In the genomic region with DNA sequence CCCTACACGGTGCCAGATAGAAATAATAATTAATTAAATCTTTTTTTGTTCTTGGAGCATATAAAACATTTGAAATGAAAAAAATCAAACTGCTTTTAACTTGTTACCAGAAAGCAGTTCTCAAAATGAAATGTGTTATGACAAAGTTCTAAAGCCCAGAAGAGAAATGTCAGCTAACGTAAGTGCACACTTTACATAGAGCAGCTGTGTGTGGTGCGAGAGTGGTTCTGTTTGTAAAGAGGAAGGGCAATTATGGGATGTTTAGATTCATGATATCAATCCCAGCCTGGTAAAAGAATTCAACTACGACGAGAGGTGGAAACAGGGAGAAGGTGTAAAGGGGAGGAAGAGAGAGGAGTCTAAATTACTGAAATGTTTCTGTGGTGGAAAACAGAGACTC, we compare ENCODE assay signal across 24 mouse cellular contexts.
DNase-seq lines count a peak whose midpoint lies in the region; ATAC-seq and TF ChIP-seq lines count a peak whose summit lies in the region.
"Had no signal": no experiment of that assay in that cellular context is flagged by ENCODE, and none has a peak within 500 bp of the region (broad histone marks: within the 10 kb centered on the region; RNA-seq: fewer than 3 reads in every experiment).

No protein-coding gene starts in this region.

- no peak overlapping the region for H3K4me3 ChIP-seq in intestine, embryonic 15.5 days (replicated peaks)
- no peak overlapping the region for H3K4me3 ChIP-seq in intestine, postnatal 0 days (ENCODE audit: low read depth, low read length)
- no peak overlapping the region for H3K4me3 ChIP-seq in lung, embryonic 15.5 days
- no peak overlapping the region for H3K4me3 ChIP-seq in stomach, embryonic 14.5 days (ENCODE audit: low read depth, low read length)
- no peak overlapping the region for H3K4me3 ChIP-seq in stomach, postnatal 0 days (ENCODE audit: low read depth, low read length)
- H3K4me3 ChIP-seq: forebrain, embryonic 10.5 days; forebrain, embryonic 13.5 days; heart, adult 2 months; heart, embryonic 10.5 days; heart, embryonic 13.5 days had no signal

- no peaks in the 10 kb centered on the region for H3K9me3 ChIP-seq in intestine, embryonic 15.5 days
- no peaks in the 10 kb centered on the region for H3K9me3 ChIP-seq in intestine, postnatal 0 days (ENCODE audit: control insufficient read depth)
- H3K9me3 ChIP-seq in lung, embryonic 15.5 days, result no peaks in the 10 kb centered on the region
- peaks cover 6% of the 10 kb centered on the region; the same call in 1 of the 2 replicates for H3K9me3 ChIP-seq in stomach, embryonic 14.5 days (ENCODE audit: control insufficient read depth, low read depth, low read length)
- no peaks in the 10 kb centered on the region for H3K9me3 ChIP-seq in stomach, postnatal 0 days (ENCODE audit: control insufficient read depth, low read length)
- H3K9me3 ChIP-seq: forebrain, embryonic 13.5 days; heart, embryonic 10.5 days; heart, embryonic 13.5 days had no signal

- no peaks in the 10 kb centered on the region; the same call in 1 of the 2 replicates for H3K4me1 ChIP-seq in intestine, embryonic 15.5 days (replicated peaks)
- no peaks in the 10 kb centered on the region for H3K4me1 ChIP-seq in intestine, postnatal 0 days (replicated peaks; ENCODE audit: control insufficient read depth, insufficient read depth, low read length)
- H3K4me1 ChIP-seq in lung, embryonic 15.5 days, result peaks cover 19% of the 10 kb centered on the region
- H3K4me1 ChIP-seq in stomach, embryonic 14.5 days (ENCODE audit: control insufficient read depth, insufficient read depth, low read length), result 0 out of 2 replicates have a peak, but pooled peaks cover 11% of the 10 kb centered on the region
- no peaks in the 10 kb centered on the region for H3K4me1 ChIP-seq in stomach, postnatal 0 days (replicated peaks; ENCODE audit: control insufficient read depth, insufficient read depth)
- H3K4me1 ChIP-seq: forebrain, embryonic 10.5 days; forebrain, embryonic 13.5 days had no signal

- H3K9ac ChIP-seq in intestine, embryonic 15.5 days, result no peak overlapping the region
- no peak overlapping the region for H3K9ac ChIP-seq in intestine, postnatal 0 days (ENCODE audit: low read depth, low read length)
- H3K9ac ChIP-seq in lung, embryonic 15.5 days, result no peak overlapping the region
- no peak overlapping the region for H3K9ac ChIP-seq in stomach, embryonic 14.5 days (replicated peaks; ENCODE audit: low read depth, low read length)
- no peak overlapping the region for H3K9ac ChIP-seq in stomach, postnatal 0 days (ENCODE audit: low read length)
- H3K9ac ChIP-seq: forebrain, embryonic 13.5 days; heart, embryonic 13.5 days; hindbrain, embryonic 14.5 days had no signal

- no peaks in the 10 kb centered on the region for H3K27me3 ChIP-seq in intestine, embryonic 15.5 days (replicated peaks)
- H3K27me3 ChIP-seq in intestine, postnatal 0 days (replicated peaks; ENCODE audit: control insufficient read depth, insufficient read depth, low read length), result no peaks in the 10 kb centered on the region
- no peaks in the 10 kb centered on the region for H3K27me3 ChIP-seq in lung, embryonic 15.5 days
- no peaks in the 10 kb centered on the region for H3K27me3 ChIP-seq in stomach, embryonic 14.5 days (ENCODE audit: control insufficient read depth, insufficient read depth, low read length)
- no peaks in the 10 kb centered on the region for H3K27me3 ChIP-seq in stomach, postnatal 0 days (ENCODE audit: control insufficient read depth, insufficient read depth, low read length)
- H3K27me3 ChIP-seq: forebrain, embryonic 13.5 days; heart, embryonic 13.5 days had no signal

- H3K4me2 ChIP-seq in intestine, embryonic 15.5 days (replicated peaks), result no peak overlapping the region
- H3K4me2 ChIP-seq in intestine, postnatal 0 days (replicated peaks; ENCODE audit: low read depth), result no peak overlapping the region
- no peak overlapping the region for H3K4me2 ChIP-seq in lung, embryonic 15.5 days
- no peak overlapping the region for H3K4me2 ChIP-seq in stomach, embryonic 14.5 days (replicated peaks; ENCODE audit: low read depth, low read length)
- H3K4me2 ChIP-seq in stomach, postnatal 0 days (replicated peaks; ENCODE audit: low read depth), result no peak overlapping the region
- H3K4me2 ChIP-seq: forebrain, embryonic 13.5 days; heart, embryonic 13.5 days; hindbrain, embryonic 14.5 days had no signal

- no peak for DNase-seq in lung, adult 18-20 months
- no peak for DNase-seq in stomach, postnatal 0 days (ENCODE audit: low spot score)
- DNase-seq: adrenal gland, adult 2 months; adrenal gland, postnatal 14 days; cerebellum, adult 11 months; cerebellum, adult 2 months; cerebellum, adult 9-11 months; cerebellum, postnatal 25 days; gastrocnemius, postnatal 10 days; gastrocnemius, postnatal 36 days; heart, adult 2 months; heart, postnatal 14 days; heart, postnatal 4 days had no signal

- peak; percentile 55; the same call in 1 of the 2 replicates for ATAC-seq in intestine, embryonic 15.5 days
- no peak for ATAC-seq in intestine, postnatal 0 days
- ATAC-seq in lung, embryonic 15.5 days (ENCODE audit: borderline replicate concordance, extremely low read depth, low FRiP score, low TSS enrichment), result peak; percentile 63; the same call in 1 of the 2 replicates
- no peak; the same call in 1 of the 2 replicates for ATAC-seq in stomach, embryonic 14.5 days (ENCODE audit: insufficient number of reproducible peaks, insufficient read depth, low FRiP score, low read depth)
- ATAC-seq in stomach, postnatal 0 days (ENCODE audit: low FRiP score, low TSS enrichment), result no peak
- ATAC-seq: CD4-positive, CD25-positive, alpha-beta regulatory T cell, adult 4 months; forebrain, embryonic 13.5 days; forebrain, embryonic 16.5 days had no signal

- no peak for TF ChIP-seq EP300 in stomach, postnatal 0 days (optimal IDR thresholded peaks at IDR 0.05)

- H3K27ac ChIP-seq in intestine, embryonic 15.5 days, result no peak overlapping the region
- no peak overlapping the region for H3K27ac ChIP-seq in intestine, postnatal 0 days (ENCODE audit: low read depth, low read length)
- H3K27ac ChIP-seq in lung, embryonic 15.5 days, result peak overlapping the region; percentile 87
- H3K27ac ChIP-seq in stomach, embryonic 14.5 days (ENCODE audit: low read length), result peak overlapping the region; percentile 66; the same call in 1 of the 2 replicates
- no peak overlapping the region for H3K27ac ChIP-seq in stomach, postnatal 0 days (replicated peaks)
- H3K27ac ChIP-seq: forebrain, embryonic 10.5 days; forebrain, embryonic 13.5 days; heart, adult 2 months; heart, embryonic 10.5 days; hindbrain, embryonic 14.5 days had no signal

- no peak for TF ChIP-seq CTCF in intestine, postnatal 0 days (IDR thresholded peaks at IDR 0.05; ENCODE audit: low read depth)
- TF ChIP-seq CTCF in stomach, postnatal 0 days (IDR thresholded peaks at IDR 0.05; ENCODE audit: low read depth), result no peak

- WGBS in intestine, embryonic 15.5 days, result 35% methylated on average over 5 of the region's 5 CpGs
- 56% methylated on average over 5 of the region's 5 CpGs for WGBS in intestine, postnatal 0 days
- WGBS in lung, embryonic 15.5 days, result 14% methylated on average over 5 of the region's 5 CpGs
- WGBS in stomach, embryonic 14.5 days, result 16% methylated on average over 5 of the region's 5 CpGs
- WGBS in stomach, postnatal 0 days, result 25% methylated on average over 5 of the region's 5 CpGs

- H3K36me3 ChIP-seq in intestine, embryonic 15.5 days, result no peaks in the 10 kb centered on the region
- H3K36me3 ChIP-seq in intestine, postnatal 0 days (ENCODE audit: control insufficient read depth, insufficient read depth), result no peaks in the 10 kb centered on the region
- no peaks in the 10 kb centered on the region for H3K36me3 ChIP-seq in lung, embryonic 15.5 days
- no peaks in the 10 kb centered on the region for H3K36me3 ChIP-seq in stomach, embryonic 14.5 days (ENCODE audit: control insufficient read depth, insufficient read depth, low read length)
- no peaks in the 10 kb centered on the region for H3K36me3 ChIP-seq in stomach, postnatal 0 days (ENCODE audit: control insufficient read depth, insufficient read depth, low read length)
- H3K36me3 ChIP-seq: forebrain, embryonic 10.5 days; heart, embryonic 10.5 days; heart, embryonic 13.5 days had no signal

Comparison
In these comparisons a context has a peak if more than half of its experiments do, and no peak if none do; other contexts are left out.
1. ATAC-seq: peak in intestine, embryonic 15.5 days (single experiment) and lung, embryonic 15.5 days (single experiment); none in intestine, postnatal 0 days (single experiment), stomach, embryonic 14.5 days (single experiment) and stomach, postnatal 0 days (single experiment).
2. H3K27ac ChIP-seq: peak in lung, embryonic 15.5 days (single experiment) and stomach, embryonic 14.5 days (single experiment); none in intestine, embryonic 15.5 days (single experiment), intestine, postnatal 0 days (single experiment) and stomach, postnatal 0 days (single experiment).